Mouse (Mus musculus): ENCODE results near the gene Akap1. TPM values are rescaled to one million over a fixed set of nuclear protein-coding genes. Genes with fewer than 3 reads are reported as not detected.

Gene Akap1
- polyA plus RNA-seq, 1 experiment from 2014 or later, result 9.6 TPM

GRCm38 (mm10) chr11:88822526-88822925, 41.9 kb downstream of the Akap1 start:
- Histone ChIP-seq H3K4me1 (ENCODE audit: control insufficient read depth, insufficient read depth, low read length) (peaks cover 7% of the 10 kb centered on the region), H3K9ac (replicated peaks; ENCODE audit: low read length) (0 out of 2 replicates have a peak overlapping the region, but pooled peaks have one; percentile 18), H3K9me3 (replicated peaks; ENCODE audit: control insufficient read depth, low read length) (no peaks in the 10 kb centered on the region), H3K4me3 (ENCODE audit: low read depth, low read length) (no peak overlapping the region), H3K4me2 (ENCODE audit: low read depth, low read length) (peak overlapping the region; percentile 34), H3K27me3 (ENCODE audit: control insufficient read depth, insufficient read depth, low read length) (peaks cover 3% of the 10 kb centered on the region; the same call in 1 of the 2 replicates), H3K36me3 (replicated peaks; ENCODE audit: control insufficient read depth, insufficient read depth, low read depth, low read length) (no peaks in the 10 kb centered on the region), H3K27ac (replicated peaks; ENCODE audit: low read depth, low read length) (no peak overlapping the region)
- DNase-seq (ENCODE audit: low spot score), result peak; percentile 15
- 19% methylated on average over 5 of the region's 5 CpGs for WGBS
- ATAC-seq (replicated peaks; ENCODE audit: insufficient number of reproducible peaks, low FRiP score, low TSS enrichment, low read depth), result no peak

GRCm38 (mm10) chr11:88820742-88821576, 43.4 kb downstream of the Akap1 start:
- Histone ChIP-seq H3K27ac (replicated peaks; ENCODE audit: low read depth, low read length) (peak overlapping the region; percentile 35; the same call in 1 of the 2 replicates), H3K4me2 (ENCODE audit: low read depth, low read length) (peak overlapping the region; percentile 31), H3K9ac (replicated peaks; ENCODE audit: low read length) (peak overlapping the region; percentile 25; the same call in 1 of the 2 replicates), H3K4me1 (ENCODE audit: control insufficient read depth, insufficient read depth, low read length) (peaks cover 7% of the 10 kb centered on the region), H3K9me3 (replicated peaks; ENCODE audit: control insufficient read depth, low read length) (no peaks in the 10 kb centered on the region), H3K27me3 (ENCODE audit: control insufficient read depth, insufficient read depth, low read length) (peaks cover 3% of the 10 kb centered on the region; the same call in 1 of the 2 replicates), H3K4me3 (ENCODE audit: low read depth, low read length) (no peak overlapping the region), H3K36me3 (replicated peaks; ENCODE audit: control insufficient read depth, insufficient read depth, low read depth, low read length) (no peaks in the 10 kb centered on the region)
- ATAC-seq (replicated peaks; ENCODE audit: insufficient number of reproducible peaks, low FRiP score, low TSS enrichment, low read depth) (no peak), DNase-seq (ENCODE audit: low spot score) (peak; percentile 71)
- 7% methylated on average over 24 of the region's 24 CpGs for WGBS

GRCm38 (mm10) chr11:88820253-88820652, 44.1 kb downstream of the Akap1 start:
- Histone ChIP-seq H3K9ac (replicated peaks; ENCODE audit: low read length) (no peak overlapping the region), H3K4me1 (ENCODE audit: control insufficient read depth, insufficient read depth, low read length) (peaks cover 7% of the 10 kb centered on the region), H3K9me3 (replicated peaks; ENCODE audit: control insufficient read depth, low read length) (no peaks in the 10 kb centered on the region), H3K27ac (replicated peaks; ENCODE audit: low read depth, low read length) (no peak overlapping the region), H3K4me2 (ENCODE audit: low read depth, low read length) (no peak overlapping the region), H3K4me3 (ENCODE audit: low read depth, low read length) (no peak overlapping the region), H3K36me3 (replicated peaks; ENCODE audit: control insufficient read depth, insufficient read depth, low read depth, low read length) (no peaks in the 10 kb centered on the region), H3K27me3 (ENCODE audit: control insufficient read depth, insufficient read depth, low read length) (peaks cover 3% of the 10 kb centered on the region; the same call in 1 of the 2 replicates)
- ATAC-seq (replicated peaks; ENCODE audit: insufficient number of reproducible peaks, low FRiP score, low TSS enrichment, low read depth) (no peak), DNase-seq (ENCODE audit: low spot score) (no peak)
- WGBS, result 20% methylated on average over 5 of the region's 6 CpGs

- WGBS, result 81% methylated on average over 5 of the region's 5 CpGs
Observed at GRCm38 (mm10) chr11:88817061-88817460, 47.3 kb downstream of the Akap1 start.

GRCm38 (mm10) chr11:88803231-88804010, 61.0 kb downstream of the Akap1 start:
- no peaks in the 10 kb centered on the region for H3K9me3 ChIP-seq (replicated peaks; ENCODE audit: control insufficient read depth, low read length)
- H3K36me3 ChIP-seq (replicated peaks; ENCODE audit: control insufficient read depth, insufficient read depth, low read depth, low read length), result no peaks in the 10 kb centered on the region
- no peak overlapping the region for H3K4me3 ChIP-seq (ENCODE audit: low read depth, low read length)
- H3K27ac ChIP-seq (replicated peaks; ENCODE audit: low read depth, low read length), result no peak overlapping the region
- WGBS, result 47% methylated on average over 31 of the region's 31 CpGs
- DNase-seq (ENCODE audit: low spot score) (peak; percentile 58), ATAC-seq (replicated peaks; ENCODE audit: insufficient number of reproducible peaks, low FRiP score, low TSS enrichment, low read depth) (peak; percentile 56; the same call in 1 of the 2 replicates)
- H3K9ac ChIP-seq (replicated peaks; ENCODE audit: low read length), result 0 out of 2 replicates have a peak overlapping the region, but pooled peaks have one; percentile 1
- H3K27me3 ChIP-seq (ENCODE audit: control insufficient read depth, insufficient read depth, low read length), result no peaks in the 10 kb centered on the region
- H3K4me1 ChIP-seq (ENCODE audit: control insufficient read depth, insufficient read depth, low read length), result no peaks in the 10 kb centered on the region
- H3K4me2 ChIP-seq (ENCODE audit: low read depth, low read length), result no peak overlapping the region

More at GRCm38 (mm10) chr11:88817061-88817460, 47.3 kb downstream of the Akap1 start:
- H3K27me3 ChIP-seq (ENCODE audit: control insufficient read depth, insufficient read depth, low read length), result peaks cover 3% of the 10 kb centered on the region; the same call in 1 of the 2 replicates
- H3K4me2 ChIP-seq (ENCODE audit: low read depth, low read length), result no peak overlapping the region
- H3K9me3 ChIP-seq (replicated peaks; ENCODE audit: control insufficient read depth, low read length), result no peaks in the 10 kb centered on the region
- H3K4me1 ChIP-seq (ENCODE audit: control insufficient read depth, insufficient read depth, low read length), result peaks cover 4% of the 10 kb centered on the region
- no peak overlapping the region for H3K9ac ChIP-seq (replicated peaks; ENCODE audit: low read length)
- no peak overlapping the region for H3K4me3 ChIP-seq (ENCODE audit: low read depth, low read length)
- H3K27ac ChIP-seq (replicated peaks; ENCODE audit: low read depth, low read length), result no peak overlapping the region
- ATAC-seq (replicated peaks; ENCODE audit: insufficient number of reproducible peaks, low FRiP score, low TSS enrichment, low read depth), result no peak
- no peaks in the 10 kb centered on the region for H3K36me3 ChIP-seq (replicated peaks; ENCODE audit: control insufficient read depth, insufficient read depth, low read depth, low read length)
- no peak for DNase-seq (ENCODE audit: low spot score)

- H3K4me2 ChIP-seq (ENCODE audit: low read depth, low read length), result no peak overlapping the region
- no peak overlapping the region for H3K4me3 ChIP-seq (ENCODE audit: low read depth, low read length)
- H3K27me3 ChIP-seq (ENCODE audit: control insufficient read depth, insufficient read depth, low read length), result no peaks in the 10 kb centered on the region
- no peaks in the 10 kb centered on the region for H3K4me1 ChIP-seq (ENCODE audit: control insufficient read depth, insufficient read depth, low read length)
- ATAC-seq (replicated peaks; ENCODE audit: insufficient number of reproducible peaks, low FRiP score, low TSS enrichment, low read depth) (no peak), DNase-seq (ENCODE audit: low spot score) (no peak)
- H3K9ac ChIP-seq (replicated peaks; ENCODE audit: low read length), result no peak overlapping the region
- 91% methylated on average over 8 of the region's 8 CpGs for WGBS
- H3K9me3 ChIP-seq (replicated peaks; ENCODE audit: control insufficient read depth, low read length), result no peaks in the 10 kb centered on the region
- no peaks in the 10 kb centered on the region for H3K36me3 ChIP-seq (replicated peaks; ENCODE audit: control insufficient read depth, insufficient read depth, low read depth, low read length)
- H3K27ac ChIP-seq (replicated peaks; ENCODE audit: low read depth, low read length), result no peak overlapping the region
Observed at GRCm38 (mm10) chr11:88796207-88796606, 68.2 kb downstream of the Akap1 start.

- DNase-seq (ENCODE audit: low spot score), result no peak
- no peak overlapping the region for H3K27ac ChIP-seq (replicated peaks; ENCODE audit: low read depth, low read length)
- 80% methylated on average over 2 of the region's 2 CpGs for WGBS
- no peak overlapping the region for H3K9ac ChIP-seq (replicated peaks; ENCODE audit: low read length)
- H3K4me2 ChIP-seq (ENCODE audit: low read depth, low read length), result no peak overlapping the region
- H3K27me3 ChIP-seq (ENCODE audit: control insufficient read depth, insufficient read depth, low read length), result no peaks in the 10 kb centered on the region
- H3K4me3 ChIP-seq (ENCODE audit: low read depth, low read length), result no peak overlapping the region
- ATAC-seq (replicated peaks; ENCODE audit: insufficient number of reproducible peaks, low FRiP score, low TSS enrichment, low read depth), result no peak
- H3K4me1 ChIP-seq (ENCODE audit: control insufficient read depth, insufficient read depth, low read length), result no peaks in the 10 kb centered on the region
- no peaks in the 10 kb centered on the region for H3K9me3 ChIP-seq (replicated peaks; ENCODE audit: control insufficient read depth, low read length)
- no peaks in the 10 kb centered on the region for H3K36me3 ChIP-seq (replicated peaks; ENCODE audit: control insufficient read depth, insufficient read depth, low read depth, low read length)
Observed at GRCm38 (mm10) chr11:88789893-88790292, 74.5 kb downstream of the Akap1 start.
